In genomic region chr16:4907972-4908371, GRCm38 (mm10) we compare ENCODE assay signal across 13 mouse cellular contexts. TPM values are rescaled to one million over a fixed set of nuclear protein-coding genes. Genes with fewer than 3 reads are reported as not detected.
DNase-seq lines count a peak whose midpoint lies in the region; ATAC-seq and TF ChIP-seq lines count a peak whose summit lies in the region.
"Had no signal": no experiment of that assay in that cellular context is flagged by ENCODE, and none has a peak within 500 bp of the region (broad histone marks: within the 10 kb centered on the region; RNA-seq: fewer than 3 reads in every experiment).

No protein-coding gene starts in this region.

- DNase-seq in thymus, postnatal 0 days (ENCODE audit: low spot score): peak; percentile 30
- DNase-seq in thymus, adult 2 months: no peak
- no peak for DNase-seq in layer of hippocampus, postnatal 36 days
- DNase-seq in right cerebral cortex, postnatal 36 days (ENCODE audit: low spot score in 2 of 2): no peak
- DNase-seq in ovary, postnatal 10 days (ENCODE audit: low spot score): no peak
- DNase-seq: cerebellum, adult 9-10 months; retina, postnatal 1 day had no signal

- peak; percentile 91 for ATAC-seq in common myeloid progenitor, adult 5-6 weeks (replicated peaks; ENCODE audit: low read depth, poor library complexity, severe bottlenecking)
- 0 out of 2 replicates have a peak, but pooled peaks have one; percentile 65 for ATAC-seq in stomach, embryonic 15.5 days (ENCODE audit: insufficient read depth, low FRiP score, low read depth)

- TF ChIP-seq CTCF in thymus, adult 2 months (IDR thresholded peaks at IDR 0.05; ENCODE audit: borderline replicate concordance, control insufficient read depth, extremely low read depth, insufficient read depth, low read length, poor library complexity): no peak

- H3K4me1 ChIP-seq in thymus, adult 2 months (replicated peaks; ENCODE audit: control insufficient read depth, insufficient read depth, low read length): peaks cover 5% of the 10 kb centered on the region
- H3K4me1 ChIP-seq in stomach, embryonic 15.5 days: 0 out of 2 replicates have a peak, but pooled peaks cover 5% of the 10 kb centered on the region

- WGBS in thymus, adult 2 months: 45% methylated on average over 5 of the region's 5 CpGs
- WGBS in macrophage (ENCODE audit: missing documents): 33% methylated on average over 2 of the region's 5 CpGs
- 54% methylated on average over 5 of the region's 5 CpGs for WGBS in stomach, embryonic 15.5 days

- TF ChIP-seq POLR2A in thymus, adult 2 months (IDR thresholded peaks at IDR 0.05; ENCODE audit: control insufficient read depth, extremely low read depth, insufficient read depth, low read length, poor library complexity): no peak

- H3K36me3 ChIP-seq in thymus, adult 2 months (ENCODE audit: control insufficient read depth, insufficient read depth, low read length): no peaks in the 10 kb centered on the region
- H3K36me3 ChIP-seq in macrophage (ENCODE audit: inconsistent target): peaks cover 16% of the 10 kb centered on the region
- peaks cover 26% of the 10 kb centered on the region for H3K36me3 ChIP-seq in stomach, embryonic 15.5 days

- H3K9ac ChIP-seq in stomach, embryonic 15.5 days: no peak overlapping the region
- H3K9ac ChIP-seq: embryonic facial prominence, embryonic 15.5 days; heart, embryonic 15.5 days had no signal

- H3K27me3 ChIP-seq in thymus, adult 2 months (ENCODE audit: control insufficient read depth, insufficient read depth, low read length): no peaks in the 10 kb centered on the region
- H3K27me3 ChIP-seq in stomach, embryonic 15.5 days (replicated peaks): no peaks in the 10 kb centered on the region
- H3K27me3 ChIP-seq: embryonic facial prominence, embryonic 15.5 days; heart, embryonic 15.5 days; limb, embryonic 12.5 days had no signal

- H3K27ac ChIP-seq in thymus, adult 2 months (ENCODE audit: control insufficient read depth, insufficient read depth, low read length): no peak overlapping the region
- peak overlapping the region; percentile 49 for H3K27ac ChIP-seq in macrophage
- H3K27ac ChIP-seq in stomach, embryonic 15.5 days: no peak overlapping the region
- H3K27ac ChIP-seq: embryonic facial prominence, embryonic 15.5 days; heart, embryonic 15.5 days had no signal

- H3K9me3 ChIP-seq in stomach, embryonic 15.5 days: no peaks in the 10 kb centered on the region
- H3K9me3 ChIP-seq: embryonic facial prominence, embryonic 15.5 days; heart, embryonic 15.5 days; limb, embryonic 12.5 days had no signal

- no peak overlapping the region for H3K4me2 ChIP-seq in stomach, embryonic 15.5 days
- H3K4me2 ChIP-seq: embryonic facial prominence, embryonic 15.5 days; heart, embryonic 15.5 days; limb, embryonic 12.5 days had no signal

- H3K4me3 ChIP-seq in thymus, adult 2 months (ENCODE audit: control insufficient read depth, insufficient read depth, low read length): no peak overlapping the region
- no peak overlapping the region for H3K4me3 ChIP-seq in macrophage (ENCODE audit: inconsistent target)
- H3K4me3 ChIP-seq in stomach, embryonic 15.5 days (replicated peaks): no peak overlapping the region
- H3K4me3 ChIP-seq: embryonic facial prominence, embryonic 15.5 days; heart, embryonic 15.5 days; limb, embryonic 12.5 days had no signal

- H3K79me2 ChIP-seq in macrophage (ENCODE audit: inconsistent target): peaks cover 61% of the 10 kb centered on the region

RNA-seq across cellular contexts. Expression of gene Mgrn1, which starts 21.9 kb away (rescaled TPM):
- 31.1 and 31.7 TPM in 2 replicates for polyA plus RNA-seq in thymus, postnatal 0 days (2015; fragmentation: Nextera tagmentation; extraction: Ambion mirVana)
- polyA plus RNA-seq in thymus, adult 2 months (2012; rRNA removed): 89.2 and 98.3 TPM in 2 replicates
- 11.2 and 13.5 TPM in 2 replicates for total RNA-seq in common myeloid progenitor, adult 5-6 weeks (2017)
- 100 to 1,000 TPM in 22 of 26 experiments, 10 to 100 TPM in 4; 72.2 to 417 (median 122) TPM for total RNA-seq in macrophage (2018; cell fraction: chromatin; rRNA removed)
- total RNA-seq in macrophage (2018; cell fraction: cytosol; rRNA removed): 100 to 1,000 TPM in 2 of 26 experiments, 10 to 100 TPM in 24; 76.5 to 108 (median 88.0) TPM
- total RNA-seq in macrophage (2018; cell fraction: nucleus; rRNA removed): 100 to 1,000 TPM in 6 of 26 experiments, 10 to 100 TPM in 20; 55.3 to 179 (median 81.7) TPM
- polyA plus RNA-seq in macrophage (2018): 62.2 to 84.4 TPM (median 68.4 TPM) in 3 replicates
- polyA plus RNA-seq in stomach, embryonic 15.5 days (2015; fragmentation: Nextera tagmentation; extraction: Ambion mirVana): 75.7 and 78.5 TPM in 2 replicates
- 100 to 1,000 TPM; 213 TPM for total RNA-seq in layer of hippocampus, postnatal 36 days (2021)

RNA-seq across cellular contexts. Expression of gene Ubald1, which starts 27.9 kb away (rescaled TPM):
- 57.5 and 62.3 TPM in 2 replicates for polyA plus RNA-seq in thymus, postnatal 0 days (2015; fragmentation: Nextera tagmentation; extraction: Ambion mirVana)
- 92.4 and 107 TPM in 2 replicates for polyA plus RNA-seq in thymus, adult 2 months (2012; rRNA removed)
- 19.6 and 25.8 TPM in 2 replicates for total RNA-seq in common myeloid progenitor, adult 5-6 weeks (2017)
- total RNA-seq in macrophage (2018; cell fraction: chromatin; rRNA removed): 100 to 1,000 TPM in 2 of 26 experiments, 10 to 100 TPM in 23, 1 to 10 TPM in 1; 3.7 to 120 (median 34.7) TPM
- total RNA-seq in macrophage (2018; cell fraction: cytosol; rRNA removed): 100 to 1,000 TPM in 5 of 26 experiments, 10 to 100 TPM in 21; 45.7 to 109 (median 70.5) TPM
- 100 to 1,000 TPM in 2 of 26 experiments, 10 to 100 TPM in 24; 10.2 to 113 (median 35.9) TPM for total RNA-seq in macrophage (2018; cell fraction: nucleus; rRNA removed)
- 64.4 to 75.7 TPM (median 71.8 TPM) in 3 replicates for polyA plus RNA-seq in macrophage (2018)
- 34.9 and 37.7 TPM in 2 replicates for polyA plus RNA-seq in stomach, embryonic 15.5 days (2015; fragmentation: Nextera tagmentation; extraction: Ambion mirVana)
- total RNA-seq in layer of hippocampus, postnatal 36 days (2021): 10 to 100 TPM; 91.3 to 94.9 TPM

RNA-seq across cellular contexts. Expression of gene Nudt16l1, which starts 30.6 kb away (rescaled TPM):
- polyA plus RNA-seq in thymus, postnatal 0 days (2015; fragmentation: Nextera tagmentation; extraction: Ambion mirVana): 150 and 151 TPM in 2 replicates
- 139 and 151 TPM in 2 replicates for polyA plus RNA-seq in thymus, adult 2 months (2012; rRNA removed)
- 11.5 and 17.5 TPM in 2 replicates for total RNA-seq in common myeloid progenitor, adult 5-6 weeks (2017)
- total RNA-seq in macrophage (2018; cell fraction: chromatin; rRNA removed): 10 to 100 TPM; 12.9 to 50.6 (median 28.1) TPM
- 10 to 100 TPM; 24.5 to 63.6 (median 37.5) TPM for total RNA-seq in macrophage (2018; cell fraction: cytosol; rRNA removed)
- 10 to 100 TPM; 14.8 to 50.2 (median 28.0) TPM for total RNA-seq in macrophage (2018; cell fraction: nucleus; rRNA removed)
- polyA plus RNA-seq in macrophage (2018): 17.1 to 56.6 TPM (median 39.4 TPM) in 3 replicates
- polyA plus RNA-seq in stomach, embryonic 15.5 days (2015; fragmentation: Nextera tagmentation; extraction: Ambion mirVana): 140 and 143 TPM in 2 replicates
- total RNA-seq in layer of hippocampus, postnatal 36 days (2021): 10 to 100 TPM; 76.4 to 82.1 TPM

RNA-seq across cellular contexts. Expression of gene Anks3, which starts 56.0 kb away (rescaled TPM):
- 45.3 and 50.3 TPM in 2 replicates for polyA plus RNA-seq in thymus, postnatal 0 days (2015; fragmentation: Nextera tagmentation; extraction: Ambion mirVana)
- polyA plus RNA-seq in thymus, adult 2 months (2012; rRNA removed): 85.0 and 89.0 TPM in 2 replicates
- 16.4 and 25.4 TPM in 2 replicates for total RNA-seq in common myeloid progenitor, adult 5-6 weeks (2017)
- 100 to 1,000 TPM in 21 of 26 experiments, 10 to 100 TPM in 5; 82.2 to 241 (median 140) TPM for total RNA-seq in macrophage (2018; cell fraction: chromatin; rRNA removed)
- total RNA-seq in macrophage (2018; cell fraction: cytosol; rRNA removed): 10 to 100 TPM in 11 of 26 experiments, 1 to 10 TPM in 15; 2.8 to 17.9 (median 9.8) TPM
- total RNA-seq in macrophage (2018; cell fraction: nucleus; rRNA removed): 100 to 1,000 TPM in 5 of 26 experiments, 10 to 100 TPM in 21; 35.6 to 129 (median 71.5) TPM
- polyA plus RNA-seq in macrophage (2018): 9.0 to 21.1 TPM (median 12.1 TPM) in 3 replicates
- polyA plus RNA-seq in stomach, embryonic 15.5 days (2015; fragmentation: Nextera tagmentation; extraction: Ambion mirVana): 48.7 and 53.0 TPM in 2 replicates
- total RNA-seq in layer of hippocampus, postnatal 36 days (2021): 10 to 100 TPM; 75.0 to 83.5 TPM
